ENCODE assay signal across 13 mouse cellular contexts in genomic region chr5:8058056-8058455, GRCm38 (mm10). TPM values are rescaled to one million over a fixed set of nuclear protein-coding genes. Genes with fewer than 3 reads are reported as not detected.
DNase-seq lines count a peak whose midpoint lies in the region; ATAC-seq lines count a peak whose summit lies in the region.
"Had no signal": no experiment of that assay in that cellular context is flagged by ENCODE, and none has a peak within 500 bp of the region (broad histone marks: within the 10 kb centered on the region; RNA-seq: fewer than 3 reads in every experiment).

No protein-coding gene starts in this region.

- H3K27me3 ChIP-seq in hindbrain, embryonic 14.5 days (ENCODE audit: control insufficient read depth, insufficient read depth, low read length) = no peaks in the 10 kb centered on the region
- H3K27me3 ChIP-seq in hindbrain, embryonic 11.5 days (ENCODE audit: control insufficient read depth, insufficient read depth, low read length) = no peaks in the 10 kb centered on the region
- H3K27me3 ChIP-seq in neural tube, embryonic 13.5 days = no peaks in the 10 kb centered on the region
- H3K27me3 ChIP-seq in neural tube, embryonic 15.5 days (replicated peaks) = no peaks in the 10 kb centered on the region
- H3K27me3 ChIP-seq: forebrain, embryonic 13.5 days; lung, embryonic 15.5 days had no signal

- WGBS in hindbrain, embryonic 14.5 days = 92% methylated on average over 7 of the region's 7 CpGs
- WGBS in hindbrain, embryonic 11.5 days = 93% methylated on average over 7 of the region's 7 CpGs
- 87% methylated on average over 7 of the region's 7 CpGs for WGBS in neural tube, embryonic 13.5 days
- WGBS in neural tube, embryonic 15.5 days = 92% methylated on average over 7 of the region's 7 CpGs

- peaks cover 20% of the 10 kb centered on the region for H3K4me1 ChIP-seq in hindbrain, embryonic 14.5 days (replicated peaks; ENCODE audit: control insufficient read depth, insufficient read depth, low read length)
- no peaks in the 10 kb centered on the region for H3K4me1 ChIP-seq in hindbrain, embryonic 11.5 days (replicated peaks; ENCODE audit: control insufficient read depth, insufficient read depth, low read length)
- H3K4me1 ChIP-seq in neural tube, embryonic 13.5 days (replicated peaks) = peaks cover 23% of the 10 kb centered on the region
- H3K4me1 ChIP-seq in neural tube, embryonic 15.5 days = peaks cover 19% of the 10 kb centered on the region

- no peak for DNase-seq in hindbrain, embryonic 14.5 days (ENCODE audit: low spot score)
- no peak for DNase-seq in hindbrain, embryonic 11.5 days (ENCODE audit: low spot score)
- peak; percentile 25 for DNase-seq in heart, postnatal 4 days
- no peak for DNase-seq in frontal cortex, postnatal 36 days (ENCODE audit: low spot score in 2 of 2)
- DNase-seq in left cerebral cortex, adult 18-20 months (ENCODE audit: low spot score in 2 of 2) = no peak
- DNase-seq: gastrocnemius, postnatal 25 days; left cerebral cortex, postnatal 4 days had no signal

- no peaks in the 10 kb centered on the region for H3K9me3 ChIP-seq in hindbrain, embryonic 14.5 days (ENCODE audit: control insufficient read depth, low read length)
- no peaks in the 10 kb centered on the region for H3K9me3 ChIP-seq in hindbrain, embryonic 11.5 days (ENCODE audit: control insufficient read depth, low read length)
- H3K9me3 ChIP-seq in neural tube, embryonic 13.5 days = no peaks in the 10 kb centered on the region
- H3K9me3 ChIP-seq in neural tube, embryonic 15.5 days (replicated peaks) = no peaks in the 10 kb centered on the region
- H3K9me3 ChIP-seq: forebrain, embryonic 13.5 days; lung, embryonic 15.5 days; midbrain, embryonic 10.5 days had no signal

- H3K4me3 ChIP-seq in hindbrain, embryonic 14.5 days (replicated peaks; ENCODE audit: low read length) = no peak overlapping the region
- no peak overlapping the region for H3K4me3 ChIP-seq in hindbrain, embryonic 11.5 days (ENCODE audit: low read depth, low read length)
- H3K4me3 ChIP-seq in neural tube, embryonic 13.5 days = no peak overlapping the region
- no peak overlapping the region for H3K4me3 ChIP-seq in neural tube, embryonic 15.5 days (replicated peaks)

- H3K9ac ChIP-seq in hindbrain, embryonic 14.5 days = no peak overlapping the region
- no peak overlapping the region for H3K9ac ChIP-seq in hindbrain, embryonic 11.5 days (ENCODE audit: low read depth, low read length)
- H3K9ac ChIP-seq in neural tube, embryonic 13.5 days = no peak overlapping the region
- no peak overlapping the region for H3K9ac ChIP-seq in neural tube, embryonic 15.5 days (replicated peaks)
- H3K9ac ChIP-seq: forebrain, embryonic 13.5 days; lung, embryonic 15.5 days had no signal

- H3K27ac ChIP-seq in hindbrain, embryonic 14.5 days = no peak overlapping the region
- H3K27ac ChIP-seq in hindbrain, embryonic 11.5 days (ENCODE audit: low read depth, low read length) = no peak overlapping the region
- no peak overlapping the region for H3K27ac ChIP-seq in neural tube, embryonic 13.5 days (replicated peaks)
- H3K27ac ChIP-seq in neural tube, embryonic 15.5 days (replicated peaks) = no peak overlapping the region
- H3K27ac ChIP-seq: forebrain, embryonic 13.5 days; lung, embryonic 15.5 days; midbrain, embryonic 10.5 days had no signal

- 0 out of 2 replicates have a peak overlapping the region, but pooled peaks have one; percentile 7 for H3K4me2 ChIP-seq in hindbrain, embryonic 14.5 days (replicated peaks)
- H3K4me2 ChIP-seq in hindbrain, embryonic 11.5 days (replicated peaks; ENCODE audit: low read depth, low read length) = no peak overlapping the region
- peak overlapping the region; percentile 69; the same call in 1 of the 2 replicates for H3K4me2 ChIP-seq in neural tube, embryonic 13.5 days
- H3K4me2 ChIP-seq in neural tube, embryonic 15.5 days = no peak overlapping the region

- no peak for ATAC-seq in hindbrain, embryonic 14.5 days (ENCODE audit: low FRiP score)
- ATAC-seq in hindbrain, embryonic 11.5 days (ENCODE audit: low FRiP score) = no peak
- no peak for ATAC-seq in neural tube, embryonic 13.5 days (ENCODE audit: low read depth)
- ATAC-seq in neural tube, embryonic 15.5 days (ENCODE audit: low FRiP score) = no peak
- ATAC-seq in frontal cortex, adult (ENCODE audit: low TSS enrichment) = no peak
- ATAC-seq: forebrain, embryonic 13.5 days had no signal

- H3K36me3 ChIP-seq in hindbrain, embryonic 14.5 days (replicated peaks; ENCODE audit: control insufficient read depth, insufficient read depth) = peaks cover 19% of the 10 kb centered on the region
- no peaks in the 10 kb centered on the region for H3K36me3 ChIP-seq in hindbrain, embryonic 11.5 days (ENCODE audit: control insufficient read depth, insufficient read depth, low read length)
- peaks cover 34% of the 10 kb centered on the region for H3K36me3 ChIP-seq in neural tube, embryonic 13.5 days
- peaks cover 22% of the 10 kb centered on the region for H3K36me3 ChIP-seq in neural tube, embryonic 15.5 days

RNA-seq across cellular contexts. Expression of gene Sri, which starts 12.2 kb away (rescaled TPM):
- 165 and 187 TPM in 2 replicates for polyA plus RNA-seq in hindbrain, embryonic 14.5 days (2014; fragmentation: Nextera tagmentation; extraction: Ambion mirVana)
- 183 and 187 TPM in 2 replicates for polyA plus RNA-seq in hindbrain, embryonic 11.5 days (2014; fragmentation: Nextera tagmentation; extraction: Ambion mirVana)
- 166 and 203 TPM in 2 replicates for polyA plus RNA-seq in neural tube, embryonic 13.5 days (2015; fragmentation: Nextera tagmentation; extraction: Ambion mirVana)
- 192 and 204 TPM in 2 replicates for polyA plus RNA-seq in neural tube, embryonic 15.5 days (2015; fragmentation: Nextera tagmentation; extraction: Ambion mirVana)
- 100 to 1,000 TPM; 155 to 157 TPM for total RNA-seq in heart, postnatal 4 days (2021)
- 100 to 1,000 TPM in 1 of 2 experiments, 10 to 100 TPM in 1; 98.3 to 101 TPM for total RNA-seq in left cerebral cortex, adult 18-20 months (2021)

Comparison
In these comparisons a context has a peak if more than half of its experiments do, and no peak if none do; other contexts are left out.
1. H3K4me2 ChIP-seq: peak in hindbrain, embryonic 14.5 days (single experiment) and neural tube, embryonic 13.5 days (single experiment); none in hindbrain, embryonic 11.5 days (single experiment) and neural tube, embryonic 15.5 days (single experiment).